Mouse (Mus musculus): ENCODE results near the gene Usp9x.

- TF ChIP-seq USF1 (IDR thresholded peaks at IDR 0.05; ENCODE audit: low read depth, low read length) (no peak), CHD1 (IDR thresholded peaks at IDR 0.05; ENCODE audit: low read depth, low read length) (no peak), ELF1 (IDR thresholded peaks at IDR 0.05; ENCODE audit: low read depth, low read length) (no peak), ZNF384 (IDR thresholded peaks at IDR 0.05; ENCODE audit: low read depth, low read length) (no peak), EP300 (IDR thresholded peaks at IDR 0.05; ENCODE audit: low read length) (no peak)
Measured at GRCm38 (mm10) chrX:13214275-13214674, 143.0 kb downstream of the Usp9x start.

Data from CH12.LX (cell line).